Mouse (Mus musculus): ENCODE measurements around the gene Spocd1. TPM values are rescaled to one million over a fixed set of nuclear protein-coding genes. Genes with fewer than 3 reads are reported as not detected.
A peak's percentile ranks its signal among the peaks of the same experiment; 100 is the strongest.

The Spocd1 gene
- total and polyA plus RNA-seq, 2 experiments from 2014 or later = 0.04 TPM; not detected in 1

GRCm38 (mm10) chr4:129951359-129951821, 22.3 kb downstream of the Spocd1 start:
- 47% methylated on average over 6 of the region's 6 CpGs for WGBS
- no peak overlapping the region for H3K4me2 ChIP-seq (ENCODE audit: low read depth, low read length)
- no peaks in the 10 kb centered on the region for H3K36me3 ChIP-seq (replicated peaks; ENCODE audit: control insufficient read depth, insufficient read depth, low read length)
- H3K4me1 ChIP-seq (ENCODE audit: control insufficient read depth, insufficient read depth) = no peaks in the 10 kb centered on the region
- H3K27me3 ChIP-seq (ENCODE audit: control insufficient read depth, insufficient read depth, low read length) = no peaks in the 10 kb centered on the region
- peak; percentile 28; the same call in 1 of the 2 replicates for ATAC-seq (ENCODE audit: insufficient read depth, low read depth)
- H3K4me3 ChIP-seq (ENCODE audit: low read depth, low read length) = no peak overlapping the region
- no peaks in the 10 kb centered on the region for H3K9me3 ChIP-seq (replicated peaks; ENCODE audit: control insufficient read depth, low read length)
- DNase-seq (ENCODE audit: low spot score) = no peak
- no peak for TF ChIP-seq EP300 (IDR thresholded peaks at IDR 0.05; ENCODE audit: low read depth)
- no peak for TF ChIP-seq CTCF (IDR thresholded peaks at IDR 0.05; ENCODE audit: low read depth)
- H3K9ac ChIP-seq (replicated peaks; ENCODE audit: low read depth, low read length) = no peak overlapping the region
- no peak overlapping the region for H3K27ac ChIP-seq (ENCODE audit: low read depth)

GRCm38 (mm10) chr4:129952241-129952810, 23.3 kb downstream of the Spocd1 start:
- Histone ChIP-seq H3K9ac (replicated peaks; ENCODE audit: low read depth, low read length) (no peak overlapping the region), H3K9me3 (replicated peaks; ENCODE audit: control insufficient read depth, low read length) (no peaks in the 10 kb centered on the region), H3K4me1 (ENCODE audit: control insufficient read depth, insufficient read depth) (no peaks in the 10 kb centered on the region), H3K4me2 (ENCODE audit: low read depth, low read length) (no peak overlapping the region), H3K27me3 (ENCODE audit: control insufficient read depth, insufficient read depth, low read length) (no peaks in the 10 kb centered on the region), H3K36me3 (replicated peaks; ENCODE audit: control insufficient read depth, insufficient read depth, low read length) (no peaks in the 10 kb centered on the region), H3K4me3 (ENCODE audit: low read depth, low read length) (no peak overlapping the region), H3K27ac (ENCODE audit: low read depth) (no peak overlapping the region)
- no peak for DNase-seq (ENCODE audit: low spot score)
- no peak for ATAC-seq (ENCODE audit: insufficient read depth, low read depth)
- TF ChIP-seq EP300 (IDR thresholded peaks at IDR 0.05; ENCODE audit: low read depth) = no peak
- TF ChIP-seq CTCF (IDR thresholded peaks at IDR 0.05; ENCODE audit: low read depth) = no peak
- WGBS = 33% methylated on average over 5 of the region's 5 CpGs

- Histone ChIP-seq H3K9me3 (replicated peaks; ENCODE audit: control insufficient read depth, low read length) (no peaks in the 10 kb centered on the region), H3K4me1 (ENCODE audit: control insufficient read depth, insufficient read depth) (no peaks in the 10 kb centered on the region), H3K27ac (ENCODE audit: low read depth) (no peak overlapping the region), H3K27me3 (ENCODE audit: control insufficient read depth, insufficient read depth, low read length) (no peaks in the 10 kb centered on the region), H3K36me3 (replicated peaks; ENCODE audit: control insufficient read depth, insufficient read depth, low read length) (no peaks in the 10 kb centered on the region), H3K9ac (replicated peaks; ENCODE audit: low read depth, low read length) (no peak overlapping the region), H3K4me3 (ENCODE audit: low read depth, low read length) (no peak overlapping the region), H3K4me2 (ENCODE audit: low read depth, low read length) (no peak overlapping the region)
- DNase-seq (ENCODE audit: low spot score) = no peak
- ATAC-seq (ENCODE audit: insufficient read depth, low read depth) = no peak
- TF ChIP-seq CTCF (IDR thresholded peaks at IDR 0.05; ENCODE audit: low read depth) (no peak), EP300 (IDR thresholded peaks at IDR 0.05; ENCODE audit: low read depth) (no peak)
- 70% methylated on average over 2 of the region's 2 CpGs for WGBS
Observed at GRCm38 (mm10) chr4:129954527-129954926, 25.5 kb downstream of the Spocd1 start.

GRCm38 (mm10) chr4:129960180-129960944, 31.3 kb downstream of the Spocd1 start:
- TF ChIP-seq EP300 (IDR thresholded peaks at IDR 0.05; ENCODE audit: low read depth) (no peak), CTCF (IDR thresholded peaks at IDR 0.05; ENCODE audit: low read depth) (no peak)
- WGBS = 2% methylated on average over 37 of the region's 37 CpGs
- Histone ChIP-seq H3K36me3 (replicated peaks; ENCODE audit: control insufficient read depth, insufficient read depth, low read length) (no peaks in the 10 kb centered on the region), H3K27ac (ENCODE audit: low read depth) (no peak overlapping the region), H3K9ac (replicated peaks; ENCODE audit: low read depth, low read length) (peak overlapping the region; percentile 31; the same call in 1 of the 2 replicates), H3K9me3 (replicated peaks; ENCODE audit: control insufficient read depth, low read length) (no peaks in the 10 kb centered on the region), H3K4me3 (ENCODE audit: low read depth, low read length) (peak overlapping the region; percentile 43), H3K4me1 (ENCODE audit: control insufficient read depth, insufficient read depth) (peaks cover 14% of the 10 kb centered on the region; the same call in 1 of the 2 replicates), H3K27me3 (ENCODE audit: control insufficient read depth, insufficient read depth, low read length) (no peaks in the 10 kb centered on the region; the same call in 1 of the 2 replicates), H3K4me2 (ENCODE audit: low read depth, low read length) (peak overlapping the region; percentile 90)
- DNase-seq (ENCODE audit: low spot score) = peak; percentile 61
- ATAC-seq (ENCODE audit: insufficient read depth, low read depth) = peak; percentile 71

- H3K4me1 ChIP-seq (ENCODE audit: control insufficient read depth, insufficient read depth) = peaks cover 9% of the 10 kb centered on the region; the same call in 1 of the 2 replicates
- no peak overlapping the region for H3K9ac ChIP-seq (replicated peaks; ENCODE audit: low read depth, low read length)
- no peak for DNase-seq (ENCODE audit: low spot score)
- 27% methylated on average over 11 of the region's 11 CpGs for WGBS
- no peak overlapping the region for H3K27ac ChIP-seq (ENCODE audit: low read depth)
- H3K9me3 ChIP-seq (replicated peaks; ENCODE audit: control insufficient read depth, low read length) = no peaks in the 10 kb centered on the region
- TF ChIP-seq EP300 (IDR thresholded peaks at IDR 0.05; ENCODE audit: low read depth) = no peak
- TF ChIP-seq CTCF (IDR thresholded peaks at IDR 0.05; ENCODE audit: low read depth) = no peak
- no peak for ATAC-seq (ENCODE audit: insufficient read depth, low read depth)
- H3K4me2 ChIP-seq (ENCODE audit: low read depth, low read length) = no peak overlapping the region
- peaks cover 8% of the 10 kb centered on the region; the same call in 1 of the 2 replicates for H3K27me3 ChIP-seq (ENCODE audit: control insufficient read depth, insufficient read depth, low read length)
- H3K4me3 ChIP-seq (ENCODE audit: low read depth, low read length) = no peak overlapping the region
- no peaks in the 10 kb centered on the region for H3K36me3 ChIP-seq (replicated peaks; ENCODE audit: control insufficient read depth, insufficient read depth, low read length)
Observed at GRCm38 (mm10) chr4:129965294-129965693, 36.2 kb downstream of the Spocd1 start.

All from heart, postnatal 0 days (tissue).